Mouse (Mus musculus) liver, embryonic 11.5 days (tissue): ENCODE results near the gene Lima1. TPM values are rescaled to one million over a fixed set of nuclear protein-coding genes. Genes with fewer than 3 reads are reported as not detected.

ENCODE experiments used
- ATAC-seq: fragments of 200-750 bp; cut with Nextera tagmentation; replicated peaks from 2 replicates; pipeline ENCODE4 v1.8.0; 2017; ENCODE audit warnings: moderate number of reproducible peaks, mild to moderate bottlenecking, moderate TSS enrichment, moderate library complexity; ENCODE audit not compliant: low FRiP score
- DNase-seq: peaks from one replicate; pipeline ENCODE4 v3.0.0-alpha.2; 2017; ENCODE audit warnings: low spot score
- H3K27ac ChIP-seq: fragments of 300-500 bp; sonication (generic); 2 replicates; pipeline ENCODE4 v1.5.1; 2014; ENCODE audit warnings: mild to moderate bottlenecking, low read depth, low read length, control low read depth
- H3K27me3 ChIP-seq: fragments of 300-500 bp; sonication (generic); replicated peaks from 2 replicates; pipeline ENCODE4 v1.6.1; 2014; ENCODE audit warnings: low read length, mixed read lengths; ENCODE audit not compliant: control insufficient read depth, insufficient read depth
- H3K36me3 ChIP-seq: fragments of 300-500 bp; sonication (generic); 2 replicates; pipeline ENCODE4 v1.6.1; 2014; ENCODE audit warnings: mild to moderate bottlenecking, low read length, moderate library complexity, mixed read lengths; ENCODE audit not compliant: control insufficient read depth, insufficient read depth
- H3K4me1 ChIP-seq: fragments of 300-500 bp; sonication (generic); replicated peaks from 2 replicates; pipeline ENCODE4 v1.6.1; 2014; ENCODE audit warnings: low read length, mixed read lengths; ENCODE audit not compliant: control insufficient read depth, insufficient read depth
- H3K4me2 ChIP-seq: fragments of 300-500 bp; sonication (generic); 2 replicates; pipeline ENCODE4 v1.6.1; 2014; ENCODE audit warnings: mild to moderate bottlenecking, control low read depth, moderate library complexity
- H3K4me3 ChIP-seq: fragments of 300-500 bp; sonication (generic); 2 replicates; pipeline ENCODE4 v1.5.1; 2014; ENCODE audit warnings: low read depth, low read length, control low read depth
- H3K9ac ChIP-seq: fragments of 300-500 bp; sonication (generic); 2 replicates; pipeline ENCODE4 v1.6.1; 2014; ENCODE audit warnings: low read depth, low read length, control low read depth
- H3K9me3 ChIP-seq: fragments of 300-500 bp; sonication (generic); 2 replicates; pipeline ENCODE4 v1.6.1; 2016; ENCODE audit warnings: low read length, inconsistent platforms, mixed read lengths; ENCODE audit not compliant: control insufficient read depth
- WGBS: fragments of 180-500 bp; shearing (Covaris S2); extraction: QIAGEN DNeasy Blood & Tissue Kit; methylation state at CpG from one replicate; pipeline ENCODE4 v1.1.7; 2014; 5-methylcytosine and 5-hydroxymethylcytosine counted together
- polyA plus RNA-seq: library from polyadenylated mRNA; unstranded; fragments of >200 nt; fragmentation: Nextera tagmentation; extraction: Ambion mirVana; gene quantifications from 2 replicates; pipeline ENCODE4 v1.2.1, GENCODE M21; 2014

Gene Lima1
- polyA plus RNA-seq, 1 experiment from 2014 or later: 19.3 TPM

DNA sequence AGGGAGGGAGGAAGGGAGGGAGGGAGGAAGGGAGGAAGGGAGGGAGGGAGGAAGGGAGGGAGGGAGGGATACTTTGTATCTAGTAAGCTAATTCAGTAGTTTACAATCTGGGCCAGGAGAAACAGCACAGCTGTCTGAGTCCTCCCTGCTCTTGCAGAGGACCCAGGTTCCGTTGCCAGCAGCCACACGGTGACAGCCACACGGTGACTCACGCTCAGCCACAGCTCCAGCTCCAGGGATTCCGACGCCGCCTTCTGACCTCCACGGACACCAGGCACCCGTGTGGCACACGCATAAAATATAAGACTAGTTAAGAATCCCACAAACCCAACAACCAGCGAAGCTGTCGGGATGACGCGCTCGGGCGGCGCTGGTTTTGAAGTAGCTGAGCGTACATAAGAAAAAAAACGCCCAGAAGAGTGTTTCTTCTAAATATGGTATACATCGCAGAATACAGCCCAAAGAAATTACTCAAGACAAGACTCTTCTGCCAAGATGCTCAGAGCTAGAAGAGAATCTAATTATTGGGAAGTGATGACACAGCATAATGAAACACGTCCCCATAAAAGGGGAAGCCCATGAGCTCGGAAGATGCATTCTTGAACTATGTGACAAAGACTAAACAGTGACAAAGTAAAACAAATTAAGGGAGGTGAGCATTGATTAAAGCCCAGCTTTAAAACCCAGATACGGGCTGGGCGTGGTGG lies 60.5 kb downstream of the Lima1 start:
- Histone ChIP-seq H3K27ac (no peak overlapping the region), H3K4me3 (no peak overlapping the region), H3K27me3 (no peaks in the 10 kb centered on the region), H3K9me3 (no peaks in the 10 kb centered on the region), H3K36me3 (peaks cover 4% of the 10 kb centered on the region; the same call in 1 of the 2 replicates), H3K4me1 (no peaks in the 10 kb centered on the region; the same call in 1 of the 2 replicates), H3K9ac (no peak overlapping the region), H3K4me2 (no peak overlapping the region)
- ATAC-seq (no peak), DNase-seq (no peak)
- 88% methylated on average over 24 of the region's 24 CpGs for WGBS

DNA sequence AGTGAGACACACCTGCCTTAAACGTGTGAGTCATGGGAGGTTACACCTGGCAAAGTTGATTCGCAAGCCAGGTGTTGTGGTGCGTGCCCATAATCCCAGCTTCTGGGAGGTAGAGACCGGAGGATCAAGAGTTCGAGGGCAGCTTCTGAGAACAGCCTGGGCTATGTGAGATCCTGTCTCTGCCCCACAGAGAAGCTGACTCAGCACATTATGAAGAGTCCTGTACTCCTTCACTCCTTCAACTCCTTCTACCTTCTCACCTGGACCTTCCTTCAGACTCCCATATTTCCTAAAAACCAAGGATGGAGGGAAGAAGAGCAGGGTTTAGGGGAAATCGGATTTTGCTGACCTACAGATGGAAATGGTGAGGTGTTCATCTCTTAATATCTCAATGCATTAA lies 61.6 kb downstream of the Lima1 start:
- WGBS: 90% methylated on average over 6 of the region's 6 CpGs
- Histone ChIP-seq H3K9me3 (no peaks in the 10 kb centered on the region), H3K27me3 (no peaks in the 10 kb centered on the region), H3K4me3 (no peak overlapping the region), H3K27ac (no peak overlapping the region), H3K4me2 (no peak overlapping the region), H3K9ac (no peak overlapping the region), H3K4me1 (no peaks in the 10 kb centered on the region; the same call in 1 of the 2 replicates), H3K36me3 (peaks cover 4% of the 10 kb centered on the region; the same call in 1 of the 2 replicates)
- no peak for DNase-seq
- ATAC-seq: no peak

DNA sequence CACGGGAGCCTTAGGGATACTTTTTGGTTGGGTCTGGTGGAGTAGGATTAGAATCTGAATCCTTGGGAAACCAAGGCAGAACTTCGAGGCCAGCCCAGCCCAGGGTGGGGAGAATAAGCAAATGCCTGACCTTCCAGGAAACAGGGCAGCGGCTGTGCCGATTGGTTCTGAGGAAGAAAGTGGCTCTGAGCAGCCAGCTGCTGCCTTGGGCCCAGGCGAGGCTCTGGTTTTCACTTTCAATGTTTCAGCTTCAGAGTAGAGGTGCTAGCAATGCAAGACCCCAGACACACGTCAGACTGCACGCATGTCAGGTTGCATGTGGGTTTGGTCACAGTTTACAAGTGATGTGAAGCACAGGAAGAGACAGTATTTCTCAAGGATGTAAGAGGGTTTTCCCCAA lies 63.2 kb downstream of the Lima1 start:
- Histone ChIP-seq H3K9me3 (no peaks in the 10 kb centered on the region), H3K36me3 (peaks cover 4% of the 10 kb centered on the region; the same call in 1 of the 2 replicates), H3K9ac (no peak overlapping the region), H3K27ac (no peak overlapping the region), H3K27me3 (no peaks in the 10 kb centered on the region), H3K4me1 (no peaks in the 10 kb centered on the region; the same call in 1 of the 2 replicates), H3K4me2 (no peak overlapping the region), H3K4me3 (no peak overlapping the region)
- ATAC-seq (no peak), DNase-seq (no peak)
- WGBS: 69% methylated on average over 7 of the region's 7 CpGs

DNA sequence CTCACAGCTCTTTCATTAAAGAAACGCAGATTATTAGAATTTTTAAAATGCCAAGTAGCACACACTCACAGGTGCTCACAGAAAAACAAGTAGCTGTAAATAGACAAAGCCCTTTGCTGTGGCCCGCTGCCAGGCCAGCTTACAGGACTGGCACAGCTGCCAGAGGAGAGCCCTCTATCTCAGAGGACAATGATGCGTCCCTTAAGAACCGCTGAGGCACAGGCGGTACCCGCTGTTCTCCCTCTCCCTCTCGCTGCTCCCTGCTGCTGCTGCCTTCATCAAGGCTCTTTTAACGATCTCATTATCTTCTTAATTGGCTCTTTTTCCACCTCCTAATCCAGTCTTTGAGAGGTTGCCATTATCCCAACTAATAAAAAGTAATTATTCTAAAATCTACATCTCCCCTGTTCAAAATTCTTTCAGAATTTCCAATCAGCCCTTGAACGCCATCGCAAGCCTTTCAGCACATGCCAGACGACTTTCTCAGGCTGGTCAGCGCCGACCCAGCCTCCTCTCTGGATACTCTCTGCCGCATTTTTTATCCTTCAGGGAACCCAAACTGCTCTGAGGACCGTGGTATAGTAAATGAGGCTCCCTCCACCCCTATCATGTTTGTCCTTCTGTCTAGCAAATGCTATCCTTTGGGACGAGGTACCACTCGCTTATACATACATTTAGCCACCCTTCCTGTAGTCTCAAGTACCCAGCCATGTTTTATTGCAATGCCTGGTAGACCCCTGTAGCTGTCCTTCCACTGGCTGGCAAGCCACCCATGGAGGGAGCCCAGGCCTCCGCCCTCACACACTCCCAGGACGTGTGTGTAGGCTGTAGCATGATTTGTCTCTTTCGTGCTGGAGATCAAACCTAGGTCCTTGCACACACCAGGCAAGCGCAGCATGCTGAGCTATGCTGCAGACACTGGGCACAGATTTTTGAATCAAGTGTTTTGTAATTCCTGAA lies 67.2 kb downstream of the Lima1 start:
- peaks cover 5% of the 10 kb centered on the region; the same call in 1 of the 2 replicates for H3K4me1 ChIP-seq
- no peak overlapping the region for H3K4me3 ChIP-seq
- ATAC-seq (no peak), DNase-seq (no peak)
- WGBS: 70% methylated on average over 21 of the region's 21 CpGs
- no peaks in the 10 kb centered on the region for H3K9me3 ChIP-seq
- H3K9ac ChIP-seq: no peak overlapping the region
- H3K4me2 ChIP-seq: no peak overlapping the region
- H3K27me3 ChIP-seq: no peaks in the 10 kb centered on the region
- peaks cover 3% of the 10 kb centered on the region; the same call in 1 of the 2 replicates for H3K36me3 ChIP-seq
- no peak overlapping the region for H3K27ac ChIP-seq

DNA sequence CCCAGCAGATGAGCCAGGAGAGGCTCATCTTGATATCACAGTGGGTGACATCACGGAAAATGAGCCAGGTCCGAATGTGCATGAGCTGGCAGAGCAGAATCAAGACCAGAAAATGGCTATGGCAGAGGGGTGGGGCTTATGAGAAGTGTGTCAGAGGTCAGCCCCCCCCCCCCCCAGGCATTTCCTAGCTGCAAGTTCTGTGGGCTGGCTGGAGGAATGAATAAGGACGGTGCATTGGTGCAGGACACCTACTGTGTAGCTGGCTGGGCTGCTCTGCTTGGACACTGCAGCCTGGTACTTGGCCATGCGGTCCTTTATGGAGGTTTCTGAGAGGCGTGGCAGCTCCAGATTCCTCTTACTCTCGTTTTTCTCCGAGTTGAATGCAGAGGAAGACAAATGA lies 69.1 kb downstream of the Lima1 start:
- Histone ChIP-seq H3K4me1 (0 out of 2 replicates have a peak, but pooled peaks cover 5% of the 10 kb centered on the region), H3K36me3 (peaks cover 3% of the 10 kb centered on the region; the same call in 1 of the 2 replicates), H3K9me3 (no peaks in the 10 kb centered on the region), H3K4me3 (no peak overlapping the region), H3K4me2 (no peak overlapping the region), H3K27ac (no peak overlapping the region), H3K9ac (no peak overlapping the region), H3K27me3 (no peaks in the 10 kb centered on the region)
- 52% methylated on average over 7 of the region's 7 CpGs for WGBS
- DNase-seq (no peak), ATAC-seq (no peak)

DNA sequence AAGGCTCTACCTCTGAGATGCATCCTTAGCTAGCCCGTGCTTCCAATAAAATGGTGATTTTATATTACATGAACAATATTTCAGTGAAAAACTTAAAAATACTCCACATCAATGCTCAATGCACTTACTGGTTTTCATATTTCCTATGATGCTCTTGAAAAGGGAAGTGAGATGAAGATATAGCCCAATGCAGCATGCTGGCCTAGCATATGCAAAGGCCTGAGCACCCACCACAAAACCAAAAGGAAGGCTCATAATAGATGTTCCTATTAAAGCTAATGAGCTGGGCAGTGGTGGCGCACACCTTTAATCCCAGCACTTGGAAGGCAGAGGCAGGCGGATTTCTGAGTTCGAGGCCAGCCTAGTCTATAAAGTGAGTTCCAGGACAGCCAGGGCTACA lies 69.6 kb downstream of the Lima1 start:
- H3K36me3 ChIP-seq: peaks cover 5% of the 10 kb centered on the region; the same call in 1 of the 2 replicates
- no peak overlapping the region for H3K4me3 ChIP-seq
- H3K4me1 ChIP-seq: 0 out of 2 replicates have a peak, but pooled peaks cover 5% of the 10 kb centered on the region
- H3K9ac ChIP-seq: no peak overlapping the region
- whole genome bisulfite sequencing: 89% methylated on average over 4 of the region's 4 CpGs
- H3K4me2 ChIP-seq: no peak overlapping the region
- no peaks in the 10 kb centered on the region for H3K27me3 ChIP-seq
- ATAC-seq (no peak), DNase-seq (no peak)
- H3K9me3 ChIP-seq: no peaks in the 10 kb centered on the region
- no peak overlapping the region for H3K27ac ChIP-seq

DNA sequence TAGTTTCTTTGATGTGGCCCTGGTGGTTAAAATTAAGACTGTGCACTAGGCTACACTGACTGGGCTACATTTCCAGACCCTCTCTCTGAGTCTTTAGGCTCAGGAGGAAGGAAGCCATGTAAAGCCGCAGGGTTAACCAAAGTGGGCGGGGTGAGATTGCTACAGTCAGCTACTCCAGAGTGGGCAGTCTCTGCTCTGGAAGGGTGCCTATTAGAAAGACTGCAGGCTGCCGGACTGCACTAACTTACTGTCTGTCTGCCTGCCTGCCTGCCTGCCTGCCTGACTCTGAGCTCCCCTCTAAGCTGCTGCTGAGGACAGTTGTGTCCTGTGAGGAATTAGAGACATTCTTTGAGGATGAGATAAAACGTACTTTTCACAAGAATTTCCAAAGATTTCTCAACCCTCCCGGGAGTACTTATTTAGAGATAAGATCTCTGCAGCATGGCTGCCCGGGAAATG lies 72.0 kb downstream of the Lima1 start:
- Histone ChIP-seq H3K4me3 (no peak overlapping the region), H3K36me3 (peaks cover 8% of the 10 kb centered on the region; the same call in 1 of the 2 replicates), H3K9me3 (no peaks in the 10 kb centered on the region), H3K9ac (no peak overlapping the region), H3K4me2 (peak overlapping the region; percentile 29), H3K4me1 (0 out of 2 replicates have a peak, but pooled peaks cover 5% of the 10 kb centered on the region), H3K27ac (no peak overlapping the region), H3K27me3 (no peaks in the 10 kb centered on the region)
- ATAC-seq (no peak), DNase-seq (no peak)
- WGBS: 12% methylated on average over 6 of the region's 6 CpGs

DNA sequence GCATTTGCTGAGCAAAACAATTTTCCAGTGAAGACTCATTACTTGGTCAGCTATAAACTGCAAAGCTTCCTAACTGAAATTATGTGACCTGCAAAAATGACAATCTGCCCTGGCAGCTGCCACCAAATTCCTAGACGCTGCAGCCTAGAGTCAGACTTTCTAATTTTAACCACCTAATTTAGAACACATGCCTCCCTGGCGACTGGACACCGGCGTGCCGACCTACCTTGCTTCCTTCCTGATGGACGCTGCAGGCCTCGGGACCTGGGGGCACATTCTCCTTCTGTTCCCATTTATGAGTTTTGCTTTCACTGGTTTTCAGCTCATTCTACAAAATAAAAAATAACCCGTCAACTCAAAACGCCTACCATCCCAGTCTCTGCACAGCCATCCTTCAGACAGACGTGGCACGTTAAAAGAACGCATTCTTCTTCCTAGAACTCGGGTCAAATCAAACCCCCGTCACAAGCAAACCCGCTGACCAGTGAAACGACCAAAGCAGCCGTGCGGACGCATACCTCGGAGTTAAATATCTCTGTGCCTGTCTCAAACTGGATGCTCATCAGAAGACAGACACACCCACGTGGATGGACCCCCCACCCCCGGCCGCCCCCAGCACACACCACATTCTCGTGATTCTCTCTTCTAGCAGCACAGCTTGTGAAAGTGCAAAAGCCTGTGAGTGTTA lies 73.2 kb downstream of the Lima1 start:
- WGBS: 57% methylated on average over 24 of the region's 24 CpGs
- H3K27me3 ChIP-seq: no peaks in the 10 kb centered on the region
- H3K4me3 ChIP-seq: no peak overlapping the region
- H3K4me1 ChIP-seq: 0 out of 2 replicates have a peak, but pooled peaks cover 5% of the 10 kb centered on the region
- no peak overlapping the region for H3K9ac ChIP-seq
- H3K36me3 ChIP-seq: peaks cover 8% of the 10 kb centered on the region; the same call in 1 of the 2 replicates
- no peak overlapping the region for H3K27ac ChIP-seq
- no peak for DNase-seq
- no peaks in the 10 kb centered on the region for H3K9me3 ChIP-seq
- no peak overlapping the region for H3K4me2 ChIP-seq
- ATAC-seq: no peak
